Mouse (Mus musculus): ENCODE results near the gene Gucy2e.

DNA sequence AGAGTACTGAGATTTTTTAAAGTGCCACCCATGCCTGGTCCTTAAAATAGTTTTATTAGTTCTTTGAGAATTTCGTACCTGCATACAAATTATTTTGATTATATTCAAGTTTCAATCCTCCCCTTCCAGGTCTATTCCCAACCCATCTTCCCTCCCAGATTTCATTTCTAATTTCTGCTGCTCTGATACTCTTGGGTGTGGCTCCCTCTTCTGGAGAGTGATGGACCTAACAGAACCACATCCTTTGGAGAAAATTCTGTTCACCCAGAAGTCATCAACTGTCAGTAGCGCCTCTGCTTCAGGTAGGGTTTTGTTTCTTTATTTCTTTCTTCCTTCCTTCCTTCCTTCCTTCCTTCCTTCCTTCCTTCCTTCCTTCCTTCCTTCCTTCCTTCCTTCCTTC lies 8.1 kb upstream of the Gucy2e start:
- TF ChIP-seq CTCF (IDR thresholded peaks at IDR 0.05; ENCODE audit: low read depth) = peak; percentile 73
- no peak for TF ChIP-seq EP300 (IDR thresholded peaks at IDR 0.05; ENCODE audit: low read depth)

Measured in liver, postnatal 0 days (tissue).